Mouse (Mus musculus) intestine, embryonic 16.5 days (tissue): Measurements from ENCODE around the gene Slc22a20. TPM values are rescaled to one million over a fixed set of nuclear protein-coding genes. Genes with fewer than 3 reads are reported as not detected.

Experiments
- ATAC-seq: fragments of 200-750 bp; cut with Nextera tagmentation; 2 replicates; pipeline ENCODE4 v1.8.0; 2017; ENCODE audit warnings: moderate TSS enrichment, moderate library complexity
- H3K27ac ChIP-seq: fragments of 300-500 bp; sonication (generic); 2 replicates; pipeline ENCODE4 v1.5.1; 2014; ENCODE audit warnings: mild to moderate bottlenecking, low read length
- H3K27me3 ChIP-seq: fragments of 300-500 bp; sonication (generic); replicated peaks from 2 replicates; pipeline ENCODE4 v1.6.1; 2014; ENCODE audit warnings: low read length, control low read depth, mixed read lengths; ENCODE audit not compliant: control insufficient read depth, insufficient read depth
- H3K36me3 ChIP-seq: fragments of 300-500 bp; sonication (generic); 2 replicates; pipeline ENCODE4 v1.6.1; 2014; ENCODE audit warnings: low read length, control low read depth; ENCODE audit not compliant: control insufficient read depth, insufficient read depth
- H3K4me1 ChIP-seq: fragments of 300-500 bp; sonication (generic); 2 replicates; pipeline ENCODE4 v1.6.1; 2014; ENCODE audit warnings: low read length, control low read depth, mixed read lengths; ENCODE audit not compliant: control insufficient read depth, insufficient read depth
- H3K4me2 ChIP-seq: fragments of 300-500 bp; sonication (generic); 2 replicates; pipeline ENCODE4 v1.6.1; 2014; ENCODE audit warnings: low read depth, low read length, control low read depth
- H3K4me3 ChIP-seq: fragments of 300-500 bp; sonication (generic); 2 replicates; pipeline ENCODE4 v1.5.1; 2014; ENCODE audit warnings: mild to moderate bottlenecking, low read length
- H3K9ac ChIP-seq: fragments of 300-500 bp; sonication (generic); 2 replicates; pipeline ENCODE4 v1.6.1; 2014; ENCODE audit warnings: low read depth, low read length
- H3K9me3 ChIP-seq: fragments of 300-500 bp; sonication (generic); 2 replicates; pipeline ENCODE4 v1.6.1; 2016; ENCODE audit warnings: low read length, control low read depth; ENCODE audit not compliant: control insufficient read depth
- WGBS: fragments of 180-500 bp; shearing (Covaris S2); extraction: QIAGEN DNeasy Blood & Tissue Kit; methylation state at CpG from one replicate; pipeline ENCODE4 v1.1.7; 2014; 5-methylcytosine and 5-hydroxymethylcytosine counted together
- polyA plus RNA-seq: library from polyadenylated mRNA; unstranded; fragments of >200 nt; fragmentation: Nextera tagmentation; extraction: Ambion mirVana; gene quantifications from 2 replicates; pipeline ENCODE4 v1.2.1, GENCODE M21; 2015

The Slc22a20 gene
- polyA plus RNA-seq, 1 experiment from 2014 or later, result not detected

- 29% methylated on average over 11 of the region's 11 CpGs for WGBS
- no peak for ATAC-seq
- H3K36me3 ChIP-seq, result 0 out of 2 replicates have a peak, but pooled peaks cover 2% of the 10 kb centered on the region
- H3K9me3 ChIP-seq, result no peaks in the 10 kb centered on the region
- peak overlapping the region; percentile 71 for H3K4me3 ChIP-seq
- H3K4me2 ChIP-seq, result peak overlapping the region; percentile 56
- peaks cover 50% of the 10 kb centered on the region for H3K4me1 ChIP-seq
- H3K9ac ChIP-seq, result peak overlapping the region; percentile 41
- H3K27me3 ChIP-seq, result no peaks in the 10 kb centered on the region
- peak overlapping the region; percentile 67 for H3K27ac ChIP-seq
These were observed 60.6 kb downstream of the Slc22a20 start for GRCm38 (mm10) chr19:5925311-5925855.

GRCm38 (mm10) chr19:5924713-5925093, 61.2 kb downstream of the Slc22a20 start, which contains the start of gene Cdc42ep2:
Gene Cdc42ep2 (minus strand): TSS chr19:5924816.
- Histone ChIP-seq H3K27ac (peak within 1 kb of the TSS; percentile 95), H3K4me1 (peaks cover 43% of the 10 kb centered on the region), H3K9me3 (no peaks in the 10 kb centered on the region), H3K9ac (peak within 1 kb of the TSS; percentile 75), H3K4me3 (peak within 1 kb of the TSS; percentile 71), H3K4me2 (peak within 1 kb of the TSS; percentile 95), H3K27me3 (no peaks in the 10 kb centered on the region), H3K36me3 (0 out of 2 replicates have a peak, but pooled peaks cover 3% of the 10 kb centered on the region)
- WGBS, result under 1% methylated on average over 18 of the region's 18 CpGs
- ATAC-seq, result peak; percentile 94

- WGBS, result under 1% methylated on average over 38 of the region's 38 CpGs
- peak; percentile 77 for ATAC-seq
- no peaks in the 10 kb centered on the region for H3K27me3 ChIP-seq
These were observed 61.8 kb downstream of the Slc22a20 start for GRCm38 (mm10) chr19:5923990-5924712.

GRCm38 (mm10) chr19:5922963-5923362, 63.0 kb downstream of the Slc22a20 start:
- 92% methylated on average over 3 of the region's 3 CpGs for WGBS
- Histone ChIP-seq H3K4me3 (no peak overlapping the region), H3K9ac (no peak overlapping the region), H3K27me3 (no peaks in the 10 kb centered on the region), H3K27ac (no peak overlapping the region), H3K36me3 (0 out of 2 replicates have a peak, but pooled peaks cover 4% of the 10 kb centered on the region), H3K4me1 (peaks cover 27% of the 10 kb centered on the region), H3K9me3 (no peaks in the 10 kb centered on the region), H3K4me2 (peak overlapping the region; percentile 17; the same call in 1 of the 2 replicates)
- ATAC-seq, result no peak

More at GRCm38 (mm10) chr19:5923990-5924712, 61.8 kb downstream of the Slc22a20 start:
- H3K4me3 ChIP-seq, result peak overlapping the region; percentile 71
- peak overlapping the region; percentile 95 for H3K4me2 ChIP-seq
- no peaks in the 10 kb centered on the region for H3K9me3 ChIP-seq
- peak overlapping the region; percentile 95 for H3K27ac ChIP-seq
- H3K9ac ChIP-seq, result peak overlapping the region; percentile 75
- 0 out of 2 replicates have a peak, but pooled peaks cover 3% of the 10 kb centered on the region for H3K36me3 ChIP-seq
- peaks cover 37% of the 10 kb centered on the region for H3K4me1 ChIP-seq

GRCm38 (mm10) chr19:5922119-5922942, 63.6 kb downstream of the Slc22a20 start:
- H3K4me3 ChIP-seq, result 0 out of 2 replicates have a peak overlapping the region, but pooled peaks have one; percentile 5
- H3K36me3 ChIP-seq, result 0 out of 2 replicates have a peak, but pooled peaks cover 9% of the 10 kb centered on the region
- H3K27ac ChIP-seq, result peak overlapping the region; percentile 24; the same call in 1 of the 2 replicates
- 67% methylated on average over 15 of the region's 15 CpGs for WGBS
- no peaks in the 10 kb centered on the region for H3K9me3 ChIP-seq
- H3K4me2 ChIP-seq, result peak overlapping the region; percentile 39
- H3K4me1 ChIP-seq, result peaks cover 27% of the 10 kb centered on the region
- peak overlapping the region; percentile 54; the same call in 1 of the 2 replicates for H3K9ac ChIP-seq
- no peaks in the 10 kb centered on the region for H3K27me3 ChIP-seq
- ATAC-seq, result no peak

GRCm38 (mm10) chr19:5921715-5922114, 64.2 kb downstream of the Slc22a20 start:
- no peaks in the 10 kb centered on the region for H3K9me3 ChIP-seq
- peaks cover 14% of the 10 kb centered on the region; the same call in 1 of the 2 replicates for H3K36me3 ChIP-seq
- peak overlapping the region; percentile 5; the same call in 1 of the 2 replicates for H3K4me3 ChIP-seq
- H3K4me2 ChIP-seq, result peak overlapping the region; percentile 39
- H3K27ac ChIP-seq, result peak overlapping the region; percentile 24; the same call in 1 of the 2 replicates
- H3K27me3 ChIP-seq, result no peaks in the 10 kb centered on the region
- H3K9ac ChIP-seq, result peak overlapping the region; percentile 54; the same call in 1 of the 2 replicates
- 0 out of 2 replicates have a peak, but pooled peaks have one; percentile 9 for ATAC-seq
- peaks cover 27% of the 10 kb centered on the region for H3K4me1 ChIP-seq
- WGBS, result 22% methylated on average over 9 of the region's 9 CpGs

Other genes with a start within 250 kb of the Slc22a20 start
- gene Ltbp3, start 245.2 kb downstream of the Slc22a20 start, polyA plus RNA-seq, result 14.0 and 20.8 TPM in 2 replicates
- 58.9 and 64.3 TPM in 2 replicates for gene Scyl1, start 214.7 kb downstream of the Slc22a20 start, polyA plus RNA-seq
- 31.1 and 31.7 TPM in 2 replicates for gene Frmd8, start 110.9 kb downstream of the Slc22a20 start, polyA plus RNA-seq
- 3.4 and 4.1 TPM in 2 replicates for gene Slc25a45, start 108.3 kb downstream of the Slc22a20 start, polyA plus RNA-seq
- gene Tigd3, start 92.0 kb downstream of the Slc22a20 start, polyA plus RNA-seq, result 1.5 and 1.7 TPM in 2 replicates
- gene Dpf2, start 73.1 kb downstream of the Slc22a20 start, polyA plus RNA-seq, result 109 and 119 TPM in 2 replicates
- 14.7 and 15.1 TPM in 2 replicates for gene Cdc42ep2, start 61.3 kb downstream of the Slc22a20 start, polyA plus RNA-seq
- gene Pola2, start 21.9 kb downstream of the Slc22a20 start, polyA plus RNA-seq, result 58.4 and 61.7 TPM in 2 replicates
- 11.8 and 12.4 TPM in 2 replicates for gene Capn1, start 29.8 kb upstream of the Slc22a20 start, polyA plus RNA-seq
- 29.1 and 36.4 TPM in 2 replicates for gene Syvn1, start 60.4 kb upstream of the Slc22a20 start, polyA plus RNA-seq
- 71.4 and 79.5 TPM in 2 replicates for gene Mrpl49, start 71.6 kb upstream of the Slc22a20 start, polyA plus RNA-seq
- gene Fau, start 71.7 kb upstream of the Slc22a20 start, polyA plus RNA-seq, result 868 and 882 TPM in 2 replicates
- 27.6 and 29.9 TPM in 2 replicates for gene Znhit2, start 75.0 kb upstream of the Slc22a20 start, polyA plus RNA-seq
- gene Tm7sf2, start 82.2 kb upstream of the Slc22a20 start, polyA plus RNA-seq, result 37.3 and 39.0 TPM in 2 replicates
- gene Vps51, start 91.1 kb upstream of the Slc22a20 start, polyA plus RNA-seq, result 66.7 and 68.2 TPM in 2 replicates
- gene Tmem262, start 93.9 kb upstream of the Slc22a20 start, polyA plus RNA-seq, result not detected in 2 replicates
- gene Gm28374, start 96.1 kb upstream of the Slc22a20 start, polyA plus RNA-seq, result 1.2 and 1.7 TPM in 2 replicates
- gene Zfpl1, start 98.8 kb upstream of the Slc22a20 start, polyA plus RNA-seq, result 66.1 and 68.0 TPM in 2 replicates
- gene Cdca5, start 98.8 kb upstream of the Slc22a20 start, polyA plus RNA-seq, result 27.7 and 31.4 TPM in 2 replicates
- gene AC131692.1, start 108.3 kb upstream of the Slc22a20 start, polyA plus RNA-seq, result 0.28 and 0.29 TPM in 2 replicates
- 71.9 and 102 TPM in 2 replicates for gene Naaladl1, start 119.6 kb upstream of the Slc22a20 start, polyA plus RNA-seq
- gene Sac3d1, start 132.5 kb upstream of the Slc22a20 start, polyA plus RNA-seq, result 33.4 and 35.7 TPM in 2 replicates
- 36.8 and 37.0 TPM in 2 replicates for gene Snx15, start 142.2 kb upstream of the Slc22a20 start, polyA plus RNA-seq
- gene Batf2, start 154.8 kb upstream of the Slc22a20 start, polyA plus RNA-seq, result 1.1 and 1.8 TPM in 2 replicates
- gene Arl2, start 155.4 kb upstream of the Slc22a20 start, polyA plus RNA-seq, result 102 and 103 TPM in 2 replicates
- gene Majin, start 198.2 kb upstream of the Slc22a20 start, polyA plus RNA-seq, result not detected in 2 replicates
- gene Gpha2, start 240.2 kb upstream of the Slc22a20 start, polyA plus RNA-seq, result 0.23 and 0.65 TPM in 2 replicates
- 21.0 and 23.5 TPM in 2 replicates for gene Ppp2r5b, start 249.7 kb upstream of the Slc22a20 start, polyA plus RNA-seq